Mouse (Mus musculus) spleen, postnatal 0 days (tissue): ENCODE data around the gene Trim34b. TPM values are rescaled to one million over a fixed set of nuclear protein-coding genes. Genes with fewer than 3 reads are reported as not detected.

ENCODE experiments used
- polyA plus RNA-seq: library from polyadenylated mRNA; unstranded; fragments of >200 nt; fragmentation: Nextera tagmentation; extraction: Ambion mirVana; gene quantifications from 2 replicates; pipeline ENCODE4 v1.2.1, GENCODE M21; 2015

The Trim34b gene
- 0.13 TPM in 1 of 2 replicates, not detected in the other for polyA plus RNA-seq

GRCm38 (mm10) chr7:104329171-104329570, at the start of gene Trim34b:
Gene Trim34b, plus strand, starts transcription at chr7:104329471.

GRCm38 (mm10) chr7:104287576-104288443, 41.5 kb upstream of the Trim34b start, which contains the start of gene Trim5:
Gene Trim5, minus strand, starts transcription at chr7:104288094.

GRCm38 (mm10) chr7:104315369-104316080, 13.7 kb upstream of the Trim34b start, which contains the start of gene Trim12a:
Gene Trim12a, minus strand, starts transcription at chr7:104315466.

GRCm38 (mm10) chr7:104352717-104353599, 23.7 kb downstream of the Trim34b start, which contains the start of gene Trim12c:
Gene Trim12c, minus strand, starts transcription at chr7:104353362.

GRCm38 (mm10) chr7:104369736-104370414, 40.6 kb downstream of the Trim34b start, which contains the start of gene Trim30b:
Gene Trim30b, minus strand, starts transcription at chr7:104369884.

Other genes with a start within 250 kb of the Trim34b start
- gene Olfr645, start 244.0 kb upstream of the Trim34b start, polyA plus RNA-seq, result not detected in 2 replicates
- gene Olfr646, start 224.6 kb upstream of the Trim34b start, polyA plus RNA-seq, result not detected in 2 replicates
- not detected in 2 replicates for gene Ubqln5, start 199.6 kb upstream of the Trim34b start, polyA plus RNA-seq
- not detected in 2 replicates for gene Olfr643, start 192.1 kb upstream of the Trim34b start, polyA plus RNA-seq
- not detected in 2 replicates for gene Ubqln3, start 186.2 kb upstream of the Trim34b start, polyA plus RNA-seq
- not detected in 2 replicates for gene Ubqlnl, start 178.9 kb upstream of the Trim34b start, polyA plus RNA-seq
- gene Olfm5, start 164.6 kb upstream of the Trim34b start, polyA plus RNA-seq, result 0.07 TPM in 1 of 2 replicates, not detected in the other
- gene Olfr648, start 146.1 kb upstream of the Trim34b start, polyA plus RNA-seq, result 0.08 and 0.15 TPM in 2 replicates
- gene Olfr649, start 133.5 kb upstream of the Trim34b start, polyA plus RNA-seq, result not detected in 2 replicates
- 0.65 and 1.2 TPM in 2 replicates for gene Trim6, start 110.7 kb upstream of the Trim34b start, polyA plus RNA-seq
- gene Trim34a, start 85.0 kb upstream of the Trim34b start, polyA plus RNA-seq, result 5.6 and 7.4 TPM in 2 replicates
- gene Trim5, start 41.4 kb upstream of the Trim34b start, polyA plus RNA-seq, result 2.3 and 2.9 TPM in 2 replicates
- gene Trim12a, start 14.0 kb upstream of the Trim34b start, polyA plus RNA-seq, result 13.9 and 19.1 TPM in 2 replicates
- 5.1 and 7.7 TPM in 2 replicates for gene Trim12c, start 23.9 kb downstream of the Trim34b start, polyA plus RNA-seq
- 6.6 and 7.3 TPM in 2 replicates for gene Trim30b, start 40.4 kb downstream of the Trim34b start, polyA plus RNA-seq
- 0.32 and 0.52 TPM in 2 replicates for gene Trim30c, start 71.4 kb downstream of the Trim34b start, polyA plus RNA-seq
- gene Trim30a, start 135.7 kb downstream of the Trim34b start, polyA plus RNA-seq, result 9.0 and 12.5 TPM in 2 replicates
- gene Trim30d, start 178.4 kb downstream of the Trim34b start, polyA plus RNA-seq, result 6.6 and 8.9 TPM in 2 replicates
- gene Olfr651, start 220.7 kb downstream of the Trim34b start, polyA plus RNA-seq, result not detected in 2 replicates
- gene Olfr652, start 231.4 kb downstream of the Trim34b start, polyA plus RNA-seq, result not detected in 2 replicates
- gene Olfr653, start 247.8 kb downstream of the Trim34b start, polyA plus RNA-seq, result not detected in 2 replicates